Mouse (Mus musculus) midbrain, postnatal 0 days (tissue): ENCODE data around the gene Rps15. TPM values are rescaled to one million over a fixed set of nuclear protein-coding genes. Genes with fewer than 3 reads are reported as not detected.

ENCODE experiments used
- ATAC-seq: fragments of 200-750 bp; cut with Nextera tagmentation; 2 replicates; pipeline ENCODE4 v1.8.0; 2017; ENCODE audit warnings: moderate number of reproducible peaks, mild to moderate bottlenecking, moderate TSS enrichment, moderate library complexity; ENCODE audit not compliant: low FRiP score
- DNase-seq: peaks from one replicate; pipeline ENCODE4 v3.0.0-alpha.2; 2015; ENCODE audit warnings: low spot score
- H3K27ac ChIP-seq: fragments of 300-500 bp; sonication (generic); 2 replicates; pipeline ENCODE4 v1.5.1; 2014; ENCODE audit warnings: low read depth, mild to moderate bottlenecking, low read length, mixed read lengths
- H3K27me3 ChIP-seq: fragments of 300-500 bp; sonication (generic); 2 replicates; pipeline ENCODE4 v1.6.1; 2014; ENCODE audit warnings: low read length, control low read depth, mixed read lengths; ENCODE audit not compliant: insufficient read depth
- H3K36me3 ChIP-seq: fragments of 300-500 bp; sonication (generic); 2 replicates; pipeline ENCODE4 v1.6.1; 2014; ENCODE audit warnings: low read length, control low read depth, mixed read lengths; ENCODE audit not compliant: insufficient read depth
- H3K4me1 ChIP-seq: fragments of 300-500 bp; sonication (generic); 2 replicates; pipeline ENCODE4 v1.6.1; 2014; ENCODE audit warnings: mild to moderate bottlenecking, control low read depth, antibody characterized with exemption, low read length, mixed read lengths; ENCODE audit not compliant: insufficient read depth
- H3K4me2 ChIP-seq: fragments of 300-500 bp; sonication (generic); 2 replicates; pipeline ENCODE4 v1.6.1; 2014; ENCODE audit warnings: low read depth, mild to moderate bottlenecking, low read length, mixed read lengths; ENCODE audit not compliant: poor library complexity, severe bottlenecking
- H3K4me3 ChIP-seq: fragments of 300-500 bp; sonication (generic); 2 replicates; pipeline ENCODE4 v1.5.1; 2014; ENCODE audit warnings: low read depth, mild to moderate bottlenecking, low read length, moderate library complexity
- H3K9ac ChIP-seq: fragments of 300-500 bp; sonication (generic); replicated peaks from 2 replicates; pipeline ENCODE4 v1.6.1; 2014; ENCODE audit warnings: mild to moderate bottlenecking, low read length, moderate library complexity, mixed read lengths; ENCODE audit not compliant: poor library complexity, severe bottlenecking
- H3K9me3 ChIP-seq: fragments of 300-500 bp; sonication (generic); 2 replicates; pipeline ENCODE4 v1.6.1; 2016; ENCODE audit warnings: low read length, control low read depth
- CTCF ChIP-seq: IDR thresholded peaks from 2 replicates; pipeline ENCODE4 v1.5.1; 2016; ENCODE audit warnings: antibody characterized with exemption, mild to moderate bottlenecking
- WGBS: fragments of 180-500 bp; shearing (Covaris S2); extraction: QIAGEN DNeasy Blood & Tissue Kit; methylation state at CpG from one replicate; pipeline ENCODE4 v1.1.7; 2014; 5-methylcytosine and 5-hydroxymethylcytosine counted together
- polyA plus RNA-seq: library from polyadenylated mRNA; unstranded; fragments of >200 nt; fragmentation: Nextera tagmentation; extraction: Ambion mirVana; gene quantifications from 2 replicates; pipeline ENCODE4 v1.2.1, GENCODE M21; 2015
- total RNA-seq: library from RNA; depleted of rRNA; stranded (reverse); fragments of >200 nt; gene quantifications from 2 replicates; pipeline ENCODE4 v1.2.3, GENCODE M21; 2014

The Rps15 gene
- total and polyA plus RNA-seq, 2 experiments from 2014 or later = 633 to 1,162 TPM

- peak; percentile 96 for DNase-seq
- Histone ChIP-seq H3K27ac (peak overlapping the region; percentile 100), H3K27me3 (no peaks in the 10 kb centered on the region), H3K9me3 (no peaks in the 10 kb centered on the region), H3K9ac (peak overlapping the region; percentile 91), H3K4me1 (peaks cover 40% of the 10 kb centered on the region), H3K36me3 (peaks cover 16% of the 10 kb centered on the region), H3K4me2 (peak overlapping the region; percentile 91), H3K4me3 (peak overlapping the region; percentile 58)
- ATAC-seq = peak; percentile 82
- 2% methylated on average over 26 of the region's 26 CpGs for WGBS
- TF ChIP-seq CTCF = peak; percentile 69
Measured at GRCm38 (mm10) chr10:80298571-80299281, 6.5 kb downstream of the Rps15 start.

- H3K4me3 ChIP-seq = peak overlapping the region; percentile 58
- H3K27ac ChIP-seq = peak overlapping the region; percentile 100
- WGBS = 5% methylated on average over 15 of the region's 15 CpGs
- no peaks in the 10 kb centered on the region for H3K27me3 ChIP-seq
- H3K9me3 ChIP-seq = no peaks in the 10 kb centered on the region
- no peak for TF ChIP-seq CTCF
- peak overlapping the region; percentile 91 for H3K4me2 ChIP-seq
- ATAC-seq (peak; percentile 2; the same call in 1 of the 2 replicates), DNase-seq (peak; percentile 67)
- peaks cover 13% of the 10 kb centered on the region for H3K36me3 ChIP-seq
- H3K4me1 ChIP-seq = peaks cover 40% of the 10 kb centered on the region
- H3K9ac ChIP-seq = peak overlapping the region; percentile 91
Measured at GRCm38 (mm10) chr10:80299301-80299700, 7.0 kb downstream of the Rps15 start.

GRCm38 (mm10) chr10:80299824-80300223 is 7.6 kb downstream of the Rps15 start:
- Histone ChIP-seq H3K27me3 (no peaks in the 10 kb centered on the region), H3K27ac (peak overlapping the region; percentile 100), H3K4me2 (peak overlapping the region; percentile 91), H3K9me3 (no peaks in the 10 kb centered on the region), H3K9ac (peak overlapping the region; percentile 91), H3K4me1 (peaks cover 40% of the 10 kb centered on the region), H3K36me3 (peaks cover 13% of the 10 kb centered on the region), H3K4me3 (peak overlapping the region; percentile 58)
- DNase-seq = peak; percentile 34
- 29% methylated on average over 10 of the region's 10 CpGs for WGBS
- ATAC-seq = no peak
- TF ChIP-seq CTCF = no peak

- H3K27ac ChIP-seq = peak overlapping the region; percentile 100
- peaks cover 40% of the 10 kb centered on the region for H3K4me1 ChIP-seq
- H3K4me3 ChIP-seq = peak overlapping the region; percentile 58
- DNase-seq (peak; percentile 94), ATAC-seq (peak; percentile 77)
- no peaks in the 10 kb centered on the region for H3K27me3 ChIP-seq
- peak overlapping the region; percentile 91 for H3K4me2 ChIP-seq
- WGBS = 4% methylated on average over 11 of the region's 11 CpGs
- TF ChIP-seq CTCF = peak; percentile 42
- H3K36me3 ChIP-seq = peaks cover 21% of the 10 kb centered on the region
- H3K9ac ChIP-seq = peak overlapping the region; percentile 91
- H3K9me3 ChIP-seq = no peaks in the 10 kb centered on the region
Measured at GRCm38 (mm10) chr10:80300672-80301181, 8.5 kb downstream of the Rps15 start.

GRCm38 (mm10) chr10:80301256-80302081 is 9.2 kb downstream of the Rps15 start:
- peaks cover 28% of the 10 kb centered on the region for H3K36me3 ChIP-seq

More at GRCm38 (mm10) chr10:80301256-80302081, 9.2 kb downstream of the Rps15 start:
- ATAC-seq (peak; percentile 0; the same call in 1 of the 2 replicates), DNase-seq (no peak)
- Histone ChIP-seq H3K27ac (peak overlapping the region; percentile 100), H3K9ac (peak overlapping the region; percentile 91), H3K9me3 (no peaks in the 10 kb centered on the region), H3K4me1 (peaks cover 38% of the 10 kb centered on the region), H3K27me3 (no peaks in the 10 kb centered on the region), H3K4me3 (peak overlapping the region; percentile 58), H3K4me2 (peak overlapping the region; percentile 91)
- TF ChIP-seq CTCF = peak; percentile 23
- 50% methylated on average over 10 of the region's 10 CpGs for WGBS
